Mouse (Mus musculus): ENCODE results near the gene Neu1. TPM values are rescaled to one million over a fixed set of nuclear protein-coding genes. Genes with fewer than 3 reads are reported as not detected.
A peak's percentile ranks its signal among the peaks of the same experiment; 100 is the strongest.

Neu1 gene
- polyA plus RNA-seq, 1 experiment = 68.8 TPM

- Histone ChIP-seq H3K27ac (ENCODE audit: insufficient read depth, low read depth, low read length) (no peak overlapping the region), H3K27me3 (ENCODE audit: control insufficient read depth, insufficient read depth, low read length) (no peaks in the 10 kb centered on the region), H3K4me3 (ENCODE audit: low read depth, low read length) (no peak overlapping the region), H3K36me3 (ENCODE audit: control insufficient read depth, insufficient read depth, low read length) (peaks cover 58% of the 10 kb centered on the region), H3K4me1 (ENCODE audit: control insufficient read depth, insufficient read depth, insufficient read length, low read length) (no peaks in the 10 kb centered on the region; the same call in 1 of the 2 replicates)
- TF ChIP-seq CTCF (IDR thresholded peaks at IDR 0.05; ENCODE audit: extremely low read depth, insufficient read length, insufficient replicate concordance, low read depth, low read length) = no peak
- TF ChIP-seq POLR2A (IDR thresholded peaks at IDR 0.05; ENCODE audit: low read depth, low read length) = no peak
- whole genome bisulfite sequencing = 89% methylated on average over 9 of the region's 9 CpGs
These were observed 28.2 kb upstream of the Neu1 start for GRCm38 (mm10) chr17:34902895-34903294.

DNA sequence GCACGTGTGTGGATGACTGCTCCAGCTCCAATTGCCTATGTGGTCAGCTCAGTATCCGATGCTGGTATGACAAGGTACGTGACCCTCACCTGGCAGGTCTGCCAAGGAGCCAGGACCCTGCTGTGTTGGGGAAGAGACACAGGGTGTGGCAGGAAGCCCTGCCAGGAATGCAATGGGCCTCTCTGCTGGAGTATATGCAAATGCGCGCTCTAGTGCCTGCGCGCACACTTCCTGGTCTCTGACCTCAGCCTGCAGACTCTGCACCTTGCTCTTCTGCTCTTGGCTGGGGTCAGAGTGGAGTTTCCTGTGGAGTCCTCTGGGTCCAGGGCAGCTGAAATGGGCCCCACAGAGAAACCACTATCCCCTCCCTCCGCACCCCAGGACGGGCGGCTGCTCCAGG, 20.1 kb upstream of the Neu1 start:
- H3K36me3 ChIP-seq (ENCODE audit: control insufficient read depth, insufficient read depth, low read length) = peaks cover 71% of the 10 kb centered on the region

DNA sequence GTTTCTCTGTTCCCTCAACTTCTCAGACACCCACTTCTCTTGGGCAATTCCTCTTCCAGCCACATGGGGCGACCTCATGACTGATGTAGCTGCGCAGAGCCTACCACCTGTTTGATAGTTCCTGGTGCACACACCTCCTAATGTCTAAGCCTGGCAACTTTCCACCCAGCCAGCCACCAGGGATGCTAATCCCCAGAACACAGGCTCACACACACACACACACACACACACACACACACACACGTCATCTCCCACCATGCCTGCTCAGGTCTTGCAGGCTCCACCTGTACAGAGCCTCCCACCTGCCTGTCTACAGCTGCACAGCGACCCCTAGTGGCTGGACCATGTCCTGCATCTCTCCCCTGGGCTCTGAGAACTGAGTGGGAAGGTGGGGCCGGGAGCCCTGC, 19.1 kb upstream of the Neu1 start:
- WGBS = 21% methylated on average over 5 of the region's 5 CpGs
- Histone ChIP-seq H3K4me3 (ENCODE audit: low read depth, low read length) (no peak overlapping the region), H3K4me1 (ENCODE audit: control insufficient read depth, insufficient read depth, insufficient read length, low read length) (peaks cover 22% of the 10 kb centered on the region), H3K27ac (ENCODE audit: insufficient read depth, low read depth, low read length) (no peak overlapping the region), H3K27me3 (ENCODE audit: control insufficient read depth, insufficient read depth, low read length) (no peaks in the 10 kb centered on the region), H3K36me3 (ENCODE audit: control insufficient read depth, insufficient read depth, low read length) (peaks cover 61% of the 10 kb centered on the region)
- peak; percentile 27; the same call in 1 of the 2 replicates for TF ChIP-seq POLR2A (IDR thresholded peaks at IDR 0.05; ENCODE audit: low read depth, low read length)
- peak; percentile 94 for TF ChIP-seq CTCF (IDR thresholded peaks at IDR 0.05; ENCODE audit: extremely low read depth, insufficient read length, insufficient replicate concordance, low read depth, low read length)

More for the DNA sequence above, 20.1 kb upstream of the Neu1 start:
- TF ChIP-seq POLR2A (IDR thresholded peaks at IDR 0.05; ENCODE audit: low read depth, low read length) = no peak
- no peak for TF ChIP-seq CTCF (IDR thresholded peaks at IDR 0.05; ENCODE audit: extremely low read depth, insufficient read length, insufficient replicate concordance, low read depth, low read length)
- Histone ChIP-seq H3K27ac (ENCODE audit: insufficient read depth, low read depth, low read length) (peak overlapping the region; percentile 76), H3K4me3 (ENCODE audit: low read depth, low read length) (peak overlapping the region; percentile 7; the same call in 1 of the 2 replicates), H3K27me3 (ENCODE audit: control insufficient read depth, insufficient read depth, low read length) (no peaks in the 10 kb centered on the region), H3K4me1 (ENCODE audit: control insufficient read depth, insufficient read depth, insufficient read length, low read length) (peaks cover 22% of the 10 kb centered on the region)
- WGBS = 36% methylated on average over 10 of the region's 10 CpGs

DNA sequence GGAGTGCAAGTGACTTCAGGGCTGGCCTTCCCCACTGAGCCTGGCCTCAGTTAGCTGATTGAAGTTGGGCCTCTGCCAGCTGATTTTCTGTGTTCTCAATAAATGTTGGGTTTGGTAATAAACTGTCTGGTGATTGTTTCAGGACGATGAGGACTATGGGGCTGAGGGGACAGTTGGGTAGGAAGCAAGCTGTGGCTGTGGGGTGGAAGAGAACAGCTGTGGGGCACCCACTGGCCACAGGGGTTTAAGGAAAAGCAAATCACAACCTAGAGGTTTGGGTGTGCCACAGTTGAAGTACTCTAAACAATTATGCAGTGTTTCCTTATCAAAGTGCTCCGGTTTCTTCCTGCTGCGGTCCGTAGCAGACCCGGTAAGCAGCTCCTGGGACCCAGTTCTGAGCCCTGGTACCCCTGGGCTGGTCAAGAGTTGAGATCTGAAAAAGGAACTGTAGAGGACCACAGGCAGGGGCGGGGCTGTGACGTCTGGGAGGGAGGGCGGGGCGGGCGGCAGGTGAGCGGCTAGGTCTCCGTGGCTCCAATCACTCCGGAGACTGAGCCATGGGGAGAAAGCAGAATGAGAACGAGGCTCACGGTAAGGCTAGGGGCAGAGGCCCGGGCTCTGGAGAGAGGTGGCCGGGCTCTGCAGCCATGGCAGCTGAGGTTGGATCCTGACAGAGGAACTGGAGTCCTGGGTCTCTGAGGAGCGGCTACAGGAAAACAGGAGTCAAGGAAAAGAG, 17.0 kb upstream of the Neu1 start, which contains the start of gene Slc44a4:
TSS of gene Slc44a4 (plus strand) at position 537 of the 736 bp plus-strand sequence.
- peak; percentile 73; the same call in 1 of the 2 replicates for TF ChIP-seq POLR2A (IDR thresholded peaks at IDR 0.05; ENCODE audit: low read depth, low read length)
- no peak for TF ChIP-seq CTCF (IDR thresholded peaks at IDR 0.05; ENCODE audit: extremely low read depth, insufficient read length, insufficient replicate concordance, low read depth, low read length)
- WGBS = 18% methylated on average over 18 of the region's 18 CpGs
- Histone ChIP-seq H3K27ac (ENCODE audit: insufficient read depth, low read depth, low read length) (peak within 1 kb of the TSS; percentile 89), H3K4me1 (ENCODE audit: control insufficient read depth, insufficient read depth, insufficient read length, low read length) (peaks cover 29% of the 10 kb centered on the region), H3K4me3 (ENCODE audit: low read depth, low read length) (peak within 1 kb of the TSS; percentile 61), H3K27me3 (ENCODE audit: control insufficient read depth, insufficient read depth, low read length) (no peaks in the 10 kb centered on the region), H3K36me3 (ENCODE audit: control insufficient read depth, insufficient read depth, low read length) (peaks cover 44% of the 10 kb centered on the region)

DNA sequence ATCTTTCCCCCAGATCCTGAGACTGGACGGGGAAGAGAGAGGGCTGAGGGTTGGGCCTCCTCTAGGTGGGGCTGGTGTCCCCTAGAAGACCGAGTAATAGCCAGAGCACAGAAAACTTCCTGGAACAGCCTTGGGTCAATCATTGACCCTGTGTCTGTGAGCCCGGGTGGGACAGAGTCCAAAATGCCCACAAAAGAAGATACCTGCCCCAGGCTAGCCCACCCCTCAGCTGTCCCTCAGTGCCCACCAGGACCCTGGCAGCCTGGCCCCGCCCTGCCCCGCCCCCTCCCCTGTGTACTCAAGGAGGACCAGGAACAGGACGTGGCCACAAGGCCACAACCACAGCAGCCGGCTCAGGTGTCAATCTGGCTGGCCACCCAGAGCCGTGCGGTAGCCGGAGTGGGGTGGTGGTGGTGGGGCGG, 15.6 kb upstream of the Neu1 start:
- Histone ChIP-seq H3K4me3 (ENCODE audit: low read depth, low read length) (peak overlapping the region; percentile 61), H3K36me3 (ENCODE audit: control insufficient read depth, insufficient read depth, low read length) (peaks cover 42% of the 10 kb centered on the region), H3K4me1 (ENCODE audit: control insufficient read depth, insufficient read depth, insufficient read length, low read length) (peaks cover 27% of the 10 kb centered on the region), H3K27me3 (ENCODE audit: control insufficient read depth, insufficient read depth, low read length) (no peaks in the 10 kb centered on the region), H3K27ac (ENCODE audit: insufficient read depth, low read depth, low read length) (peak overlapping the region; percentile 89)
- WGBS = 6% methylated on average over 11 of the region's 11 CpGs
- peak; percentile 63; the same call in 1 of the 2 replicates for TF ChIP-seq CTCF (IDR thresholded peaks at IDR 0.05; ENCODE audit: extremely low read depth, insufficient read length, insufficient replicate concordance, low read depth, low read length)
- TF ChIP-seq POLR2A (IDR thresholded peaks at IDR 0.05; ENCODE audit: low read depth, low read length) = no peak; the same call in 1 of the 2 replicates

DNA sequence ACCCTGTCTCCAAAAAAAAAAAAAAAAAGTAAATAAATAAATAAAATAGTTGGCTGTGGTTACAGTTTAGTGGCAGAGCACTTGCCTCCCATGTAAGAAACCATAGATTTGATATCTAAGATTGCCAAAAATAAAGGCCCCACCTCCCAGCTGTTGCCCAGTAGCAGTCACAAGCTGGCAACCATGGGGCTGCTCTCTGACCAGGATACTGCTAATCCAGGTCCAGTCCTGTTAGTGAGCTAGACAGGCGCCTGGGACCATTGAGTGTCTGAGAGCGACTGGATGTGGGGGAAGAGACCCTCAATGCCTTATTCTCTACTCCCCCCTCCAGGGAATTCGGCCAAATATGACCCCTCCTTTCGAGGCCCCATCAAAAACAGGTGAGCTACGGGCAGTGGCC, 14.7 kb upstream of the Neu1 start:
- WGBS = 93% methylated on average over 5 of the region's 5 CpGs

DNA sequence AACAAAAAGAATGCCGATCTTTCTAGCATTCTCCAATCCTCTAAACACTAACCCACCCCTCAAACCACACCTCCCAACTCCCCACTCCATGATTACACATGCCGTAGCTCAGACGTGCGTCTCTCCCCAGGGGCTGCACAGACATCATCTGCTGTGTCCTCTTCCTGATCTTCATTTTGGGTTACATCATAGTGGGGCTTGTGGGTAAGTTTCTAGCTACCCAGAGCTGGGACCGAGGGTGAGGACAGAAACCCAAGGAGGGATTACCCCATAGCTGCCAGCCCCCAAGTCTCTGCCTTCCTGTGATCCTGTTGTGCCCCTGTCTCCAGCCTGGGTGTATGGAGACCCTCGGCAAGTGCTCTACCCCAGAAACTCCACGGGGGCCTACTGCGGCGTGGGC, 13.9 kb upstream of the Neu1 start:
- WGBS = 72% methylated on average over 9 of the region's 9 CpGs
- Histone ChIP-seq H3K4me1 (ENCODE audit: control insufficient read depth, insufficient read depth, insufficient read length, low read length) (peaks cover 14% of the 10 kb centered on the region), H3K4me3 (ENCODE audit: low read depth, low read length) (0 out of 2 replicates have a peak overlapping the region, but pooled peaks have one; percentile 2), H3K36me3 (ENCODE audit: control insufficient read depth, insufficient read depth, low read length) (peaks cover 29% of the 10 kb centered on the region), H3K27ac (ENCODE audit: insufficient read depth, low read depth, low read length) (peak overlapping the region; percentile 67), H3K27me3 (ENCODE audit: control insufficient read depth, insufficient read depth, low read length) (no peaks in the 10 kb centered on the region)
- TF ChIP-seq CTCF (IDR thresholded peaks at IDR 0.05; ENCODE audit: extremely low read depth, insufficient read length, insufficient replicate concordance, low read depth, low read length) = no peak
- no peak for TF ChIP-seq POLR2A (IDR thresholded peaks at IDR 0.05; ENCODE audit: low read depth, low read length)

More for the DNA sequence above, 14.7 kb upstream of the Neu1 start:
- peaks cover 20% of the 10 kb centered on the region for H3K4me1 ChIP-seq (ENCODE audit: control insufficient read depth, insufficient read depth, insufficient read length, low read length)
- peaks cover 35% of the 10 kb centered on the region for H3K36me3 ChIP-seq (ENCODE audit: control insufficient read depth, insufficient read depth, low read length)
- TF ChIP-seq CTCF (IDR thresholded peaks at IDR 0.05; ENCODE audit: extremely low read depth, insufficient read length, insufficient replicate concordance, low read depth, low read length) = no peak
- no peak for TF ChIP-seq POLR2A (IDR thresholded peaks at IDR 0.05; ENCODE audit: low read depth, low read length)
- no peak overlapping the region for H3K4me3 ChIP-seq (ENCODE audit: low read depth, low read length)
- no peaks in the 10 kb centered on the region for H3K27me3 ChIP-seq (ENCODE audit: control insufficient read depth, insufficient read depth, low read length)
- H3K27ac ChIP-seq (ENCODE audit: insufficient read depth, low read depth, low read length) = no peak overlapping the region

Measured in small intestine, adult 2 months (tissue).